Mouse (Mus musculus): ENCODE results near the gene Xpo5. TPM values are rescaled to one million over a fixed set of nuclear protein-coding genes. Genes with fewer than 3 reads are reported as not detected.

Xpo5 gene
- total and polyA plus RNA-seq, 3 experiments = 47.5 to 93.4 (median 82.7) TPM

GRCm38 (mm10) chr17:46168318-46168717 lies 34.3 kb upstream of the Xpo5 start:
- TF ChIP-seq MYB (IDR thresholded peaks at IDR 0.05; ENCODE audit: low read depth, low read length) (no peak), POLR2AphosphoS2 (IDR thresholded peaks at IDR 0.05; ENCODE audit: low read length) (0 out of 2 replicates have a peak, but pooled peaks have one; percentile 3)
- Histone ChIP-seq H3K4me1 (ENCODE audit: control insufficient read depth in 1 of 2, insufficient read depth in 2 of 2, low read length in 2 of 2) (peaks cover 3 to 14% of the 10 kb centered on the region in 2 experiments; a peak in 3 of 4 replicates), H3K79me2 (ENCODE audit: control insufficient read depth, insufficient read depth, low read length, poor library complexity) (peaks cover 2% of the 10 kb centered on the region; the same call in 1 of the 2 replicates), H3K4me3 (ENCODE audit: control insufficient read depth in 1 of 2, insufficient read depth in 1 of 2, low read depth in 2 of 2, low read length in 2 of 2) (no peak overlapping the region), H3K27me3 (ENCODE audit: control insufficient read depth in 1 of 2, insufficient read depth in 2 of 2, low read length in 2 of 2) (no peaks in the 10 kb centered on the region), H3K36me3 (ENCODE audit: control insufficient read depth in 1 of 2, insufficient read depth in 2 of 2, low read length in 2 of 2) (peaks cover 0 to 10% of the 10 kb centered on the region in 2 experiments), H3K9me3 (replicated peaks; ENCODE audit: insufficient read depth, low read length) (no peaks in the 10 kb centered on the region), H3K27ac (ENCODE audit: control insufficient read depth, low read depth, low read length) (no peak overlapping the region), H3K9ac (ENCODE audit: control insufficient read depth, low read depth, low read length, poor library complexity, severe bottlenecking) (no peak overlapping the region)
- DNase-seq (ENCODE audit: low read depth, low spot score) = no peak

GRCm38 (mm10) chr17:46168768-46169167 lies 33.8 kb upstream of the Xpo5 start:
- TF ChIP-seq KAT2A (conservative IDR thresholded peaks at IDR 0.05; ENCODE audit: low read depth, low read length) = no peak
- TF ChIP-seq EP300 (IDR thresholded peaks at IDR 0.05; ENCODE audit: low read depth in 1 of 2, low read length in 2 of 2) = no peak
- TF ChIP-seq BHLHE40 (IDR thresholded peaks at IDR 0.05; ENCODE audit: borderline replicate concordance, low read depth, low read length) = no peak
- no peak for TF ChIP-seq MAFK (IDR thresholded peaks at IDR 0.05; ENCODE audit: borderline replicate concordance, low read depth, low read length)
- no peak for TF ChIP-seq MYC (IDR thresholded peaks at IDR 0.05; ENCODE audit: low read depth, low read length)
- TF ChIP-seq HCFC1 (IDR thresholded peaks at IDR 0.05; ENCODE audit: low read depth, low read length) = no peak
- no peak for TF ChIP-seq GATA1 (IDR thresholded peaks at IDR 0.05; ENCODE audit: low read depth, low read length)
- no peak for TF ChIP-seq GABPA (IDR thresholded peaks at IDR 0.05; ENCODE audit: low read depth, low read length)
- TF ChIP-seq UBTF (IDR thresholded peaks at IDR 0.05; ENCODE audit: borderline replicate concordance, insufficient read depth, low read depth, low read length) = no peak
- TF ChIP-seq SMC3 (IDR thresholded peaks at IDR 0.05; ENCODE audit: low read depth, low read length) = no peak
- no peak for TF ChIP-seq ZMIZ1 (IDR thresholded peaks at IDR 0.05; ENCODE audit: low read depth, low read length)
- no peak for TF ChIP-seq USF1 (IDR thresholded peaks at IDR 0.05; ENCODE audit: low read depth, low read length)
- TF ChIP-seq MYB (IDR thresholded peaks at IDR 0.05; ENCODE audit: low read depth, low read length) = no peak
- TF ChIP-seq TBP (IDR thresholded peaks at IDR 0.05; ENCODE audit: low read depth, low read length) = no peak
- Histone ChIP-seq H3K27ac (ENCODE audit: control insufficient read depth, low read depth, low read length) (no peak overlapping the region), H3K79me2 (ENCODE audit: control insufficient read depth, insufficient read depth, low read length, poor library complexity) (no peaks in the 10 kb centered on the region), H3K27me3 (ENCODE audit: control insufficient read depth in 1 of 2, insufficient read depth in 2 of 2, low read length in 2 of 2) (no peaks in the 10 kb centered on the region), H3K4me3 (ENCODE audit: control insufficient read depth in 1 of 2, insufficient read depth in 1 of 2, low read depth in 2 of 2, low read length in 2 of 2) (no peak overlapping the region), H3K36me3 (ENCODE audit: control insufficient read depth in 1 of 2, insufficient read depth in 2 of 2, low read length in 2 of 2) (peaks cover 0 to 6% of the 10 kb centered on the region in 2 experiments), H3K9ac (ENCODE audit: control insufficient read depth, low read depth, low read length, poor library complexity, severe bottlenecking) (no peak overlapping the region), H3K4me1 (ENCODE audit: control insufficient read depth in 1 of 2, insufficient read depth in 2 of 2, low read length in 2 of 2) (peaks cover 0 to 9% of the 10 kb centered on the region in 2 experiments; a peak in 3 of 4 replicates), H3K9me3 (replicated peaks; ENCODE audit: insufficient read depth, low read length) (no peaks in the 10 kb centered on the region)
- DNase-seq (ENCODE audit: low read depth, low spot score) = no peak

Measured in MEL (cell line).